Mouse (Mus musculus): ENCODE measurements around the gene Olfr615.
"Not testable (repeated sequence)": the region's sequence is repeated elsewhere in the genome, so short reads cannot be mapped to it uniquely, and the experiment has no call there.

The Olfr615 gene

GRCm38 (mm10) chr7:103555779-103556178 lies at the start of gene Olfr615:
TSS of gene Olfr615 (plus strand) at chr7:103556079.
- no peak for DNase-seq (ENCODE audit: low spot score in 2 of 2)

GRCm38 (mm10) chr7:103512022-103512421 lies 43.9 kb upstream of the Olfr615 start, which contains the start of gene Olfr610:
TSS of gene Olfr610 (minus strand) at chr7:103512122.
- DNase-seq (ENCODE audit: low spot score in 2 of 2), result no peak

- not testable (repeated sequence) for DNase-seq (ENCODE audit: low spot score in 2 of 2)
These were observed 35.1 kb upstream of the Olfr615 start, which contains the start of gene Olfr611 for GRCm38 (mm10) chr7:103520746-103521145. TSS of gene Olfr611 (minus strand) at chr7:103520846.

GRCm38 (mm10) chr7:103542617-103543016 lies 13.3 kb upstream of the Olfr615 start, which contains the start of gene Olfr612:
TSS of gene Olfr612 (minus strand) at chr7:103542717.
- not testable (repeated sequence) for DNase-seq (ENCODE audit: low spot score in 2 of 2)

- no peak for DNase-seq (ENCODE audit: low spot score in 2 of 2)
These were observed 8.1 kb upstream of the Olfr615 start, which contains the start of gene Olfr613 for GRCm38 (mm10) chr7:103547774-103548173. TSS of gene Olfr613 (plus strand) at chr7:103548074.

- no peak for DNase-seq (ENCODE audit: low spot score in 2 of 2)
These were observed 13.2 kb downstream of the Olfr615 start, which contains the start of gene Olfr616 for GRCm38 (mm10) chr7:103569043-103569442. TSS of gene Olfr616 (minus strand) at chr7:103569143.

GRCm38 (mm10) chr7:103572761-103573160 lies 16.9 kb downstream of the Olfr615 start, which contains the start of gene Olfr617:
TSS of gene Olfr617 (plus strand) at chr7:103573061.
- DNase-seq (ENCODE audit: low spot score in 2 of 2), result no peak

GRCm38 (mm10) chr7:103589803-103590202 lies 33.9 kb downstream of the Olfr615 start, which contains the start of gene Olfr618:
TSS of gene Olfr618 (plus strand) at chr7:103590103.
- DNase-seq (ENCODE audit: low spot score in 2 of 2), result no peak

- no peak for DNase-seq (ENCODE audit: low spot score in 2 of 2)
These were observed 44.4 kb downstream of the Olfr615 start, which contains the start of gene Olfr619 for GRCm38 (mm10) chr7:103600275-103600674. TSS of gene Olfr619 (plus strand) at chr7:103600575.

GRCm38 (mm10) chr7:103607425-103607824 lies 51.5 kb downstream of the Olfr615 start:
- no peak for DNase-seq (ENCODE audit: low spot score in 2 of 2)

GRCm38 (mm10) chr7:103612434-103612833 lies 56.6 kb downstream of the Olfr615 start, which contains the start of gene Olfr620:
TSS of gene Olfr620 (minus strand) at chr7:103612534.
- DNase-seq (ENCODE audit: low spot score in 2 of 2), result no peak
